Mouse (Mus musculus) adrenal gland, postnatal 4 days (tissue): ENCODE results near the gene Myl9. TPM values are rescaled to one million over a fixed set of nuclear protein-coding genes. Genes with fewer than 3 reads are reported as not detected.
A peak's percentile ranks its signal among the peaks of the same experiment; 100 is the strongest.
"Not testable (repeated sequence)": the region's sequence is repeated elsewhere in the genome, so short reads cannot be mapped to it uniquely, and the experiment has no call there.

Experiments
- DNase-seq, 2 experiments: peaks; one replicate each; pipeline ENCODE4 v3.0.0; 2021 to 2022; ENCODE audit warnings: low spot score in 2 of 2, mixed read lengths in 2 of 2
- total RNA-seq, 2 experiments: library from RNA; stranded (reverse); gene quantifications; 2 replicates each; pipeline ENCODE4 v1.2.3; 2021

Myl9 gene
- total RNA-seq, 2 experiments from 2014 or later: 82.3 to 84.4 TPM

GRCm38 (mm10) chr2:156782481-156783348 is 7.5 kb downstream of the Myl9 start:
- DNase-seq: no peak

DNA sequence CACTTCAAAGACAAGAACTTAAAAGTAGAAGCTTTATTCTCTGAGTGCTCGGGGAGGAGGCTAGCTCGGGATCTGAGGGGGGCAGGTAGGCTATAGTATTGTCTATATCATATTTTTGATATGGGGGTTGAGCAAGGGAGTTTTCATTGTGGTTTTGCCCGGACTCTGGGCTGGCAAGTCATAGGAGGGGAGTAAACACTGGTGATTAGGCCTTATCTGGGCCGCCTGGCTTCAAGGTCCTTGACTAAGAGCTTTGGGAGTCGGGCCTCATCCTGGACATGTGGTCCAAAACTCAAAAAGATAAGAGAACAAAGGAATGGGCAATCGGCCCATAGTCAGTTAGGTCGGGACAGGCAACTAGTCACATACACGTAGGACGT is 8.1 kb downstream of the Myl9 start:
- DNase-seq: no peak

GRCm38 (mm10) chr2:156784016-156784585 is 8.9 kb downstream of the Myl9 start:
- DNase-seq: no peak

- DNase-seq: no peak
These were observed 9.7 kb downstream of the Myl9 start for GRCm38 (mm10) chr2:156784891-156785290.

- DNase-seq: not testable (repeated sequence)
These were observed 11.1 kb downstream of the Myl9 start for GRCm38 (mm10) chr2:156786369-156786768.

GRCm38 (mm10) chr2:156787090-156787775 is 12.0 kb downstream of the Myl9 start:
- no peak for DNase-seq

- no peak for DNase-seq
These were observed 12.5 kb downstream of the Myl9 start for GRCm38 (mm10) chr2:156787776-156788105.

DNA sequence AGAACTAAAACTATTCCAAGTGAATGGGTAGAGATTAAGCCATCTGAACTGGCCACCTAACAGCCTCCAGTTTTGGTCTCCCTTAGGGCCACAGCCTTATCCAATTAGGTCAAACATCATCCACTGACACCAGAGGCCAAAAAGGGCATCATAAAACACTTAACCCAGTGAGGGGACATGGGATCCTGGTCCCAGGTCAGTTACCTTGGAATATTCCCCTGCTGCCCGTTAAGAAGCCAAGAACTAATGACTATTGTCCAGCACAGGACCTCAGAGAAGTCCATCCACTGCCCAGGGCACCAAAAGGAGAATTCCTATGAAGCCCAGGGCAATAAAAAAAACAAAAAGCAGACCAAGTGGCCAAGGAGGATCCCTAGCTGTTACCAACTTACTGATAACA is 13.6 kb downstream of the Myl9 start:
- DNase-seq: no peak

- no peak for DNase-seq
These were observed 23.3 kb downstream of the Myl9 start for GRCm38 (mm10) chr2:156798516-156798915.

GRCm38 (mm10) chr2:156801045-156801444 is 25.8 kb downstream of the Myl9 start:
- DNase-seq: no peak

DNA sequence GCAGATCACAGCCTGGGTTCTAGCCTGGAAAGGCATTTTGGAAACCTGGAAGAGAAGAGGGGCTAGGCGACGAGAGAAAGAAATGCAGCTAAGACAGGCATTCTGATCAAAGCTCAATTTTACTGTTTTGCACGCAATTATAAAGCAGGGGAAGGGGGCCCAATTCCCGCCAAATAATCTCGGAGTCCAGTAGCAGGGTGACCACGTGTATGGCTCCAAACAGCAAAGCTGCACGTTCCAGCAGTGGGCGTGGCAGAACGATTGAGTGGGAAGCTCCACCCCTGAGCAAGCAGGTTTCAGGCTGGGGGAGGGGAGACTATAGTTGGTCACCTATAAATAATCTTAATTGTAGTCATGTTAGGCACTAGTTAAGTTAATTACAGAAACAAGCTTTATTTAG is 26.9 kb downstream of the Myl9 start:
- not testable (repeated sequence) for DNase-seq

DNA sequence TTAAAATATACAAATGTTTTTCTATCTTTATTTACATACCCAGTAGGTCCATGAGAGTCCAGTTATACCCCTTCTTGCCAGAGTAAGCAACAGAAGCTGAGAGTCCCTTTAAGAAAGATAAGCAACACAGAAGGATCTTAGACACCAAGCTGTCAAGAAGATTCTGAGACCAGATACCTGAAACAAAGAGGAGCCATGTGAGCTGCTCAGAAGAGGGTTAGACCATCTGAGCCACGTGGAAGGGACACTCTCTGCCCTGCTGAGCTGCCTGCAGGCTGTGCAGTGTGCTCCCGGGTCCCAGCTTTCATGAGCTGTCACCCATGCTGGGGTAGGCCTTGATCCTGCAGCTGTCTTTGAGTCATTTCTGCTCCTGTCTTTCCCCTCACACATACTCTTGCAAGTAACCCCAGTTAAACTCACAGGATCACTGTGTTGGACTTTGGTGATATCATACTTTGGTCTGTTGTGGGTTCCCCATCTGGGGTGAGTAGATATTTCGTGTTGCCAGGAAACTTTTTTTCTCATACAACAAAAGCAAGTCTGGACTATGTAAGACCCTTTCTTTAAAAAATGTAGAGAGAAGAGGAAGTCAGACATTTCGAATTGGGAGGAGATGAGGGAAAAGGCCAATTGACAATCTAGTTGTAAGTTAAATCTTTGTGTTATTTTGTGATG is 28.6 kb downstream of the Myl9 start:
- no peak for DNase-seq

GRCm38 (mm10) chr2:156804589-156804988 is 29.4 kb downstream of the Myl9 start:
- no peak for DNase-seq

DNA sequence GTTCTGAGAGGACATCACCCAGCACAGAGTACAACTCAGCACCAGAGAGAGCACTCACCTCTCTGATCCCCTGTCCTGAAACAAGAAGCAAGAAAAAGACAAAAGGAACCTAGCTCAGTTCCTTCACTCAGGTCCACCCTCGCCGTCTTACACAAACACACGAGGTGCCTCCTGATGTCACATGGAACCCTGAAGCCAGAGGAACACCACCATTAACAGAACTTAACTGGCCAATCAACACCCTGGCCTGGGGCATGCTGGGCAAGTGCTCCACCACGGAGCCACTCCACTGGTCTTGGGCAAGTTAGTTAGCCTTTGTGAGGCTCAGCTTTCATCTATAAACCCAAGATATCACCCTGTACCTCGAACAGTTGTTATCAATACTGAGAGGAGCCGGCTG is 31.7 kb downstream of the Myl9 start:
- DNase-seq: no peak

DNA sequence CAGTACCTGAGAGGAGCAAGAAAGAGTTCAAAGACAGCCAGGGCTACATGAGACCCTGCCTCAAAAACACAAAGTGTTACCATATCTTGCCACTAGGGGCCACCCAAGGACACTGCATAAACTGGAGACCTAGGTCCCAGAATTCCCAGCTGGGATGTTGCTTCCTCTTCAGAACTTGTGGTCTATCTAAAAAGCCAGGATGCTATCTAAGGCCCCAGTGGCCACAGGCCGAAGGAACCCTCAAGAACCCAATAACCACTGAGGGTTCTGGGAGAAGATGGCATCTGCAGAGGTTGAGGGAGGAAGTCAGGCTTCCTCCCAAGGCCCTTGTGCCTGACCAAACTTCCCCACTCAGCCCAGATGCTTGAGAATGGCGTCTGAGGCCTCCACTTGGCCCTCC is 34.4 kb downstream of the Myl9 start:
- DNase-seq: peak in 1 of 2 experiments; percentile 26

- no peak for DNase-seq
These were observed 35.5 kb downstream of the Myl9 start for GRCm38 (mm10) chr2:156810716-156811115.

GRCm38 (mm10) chr2:156811556-156811955 is 36.3 kb downstream of the Myl9 start:
- DNase-seq: no peak

GRCm38 (mm10) chr2:156814344-156814801 is 39.2 kb downstream of the Myl9 start:
- DNase-seq: no peak

- no peak for DNase-seq
These were observed 39.7 kb downstream of the Myl9 start for GRCm38 (mm10) chr2:156814893-156815292.

DNA sequence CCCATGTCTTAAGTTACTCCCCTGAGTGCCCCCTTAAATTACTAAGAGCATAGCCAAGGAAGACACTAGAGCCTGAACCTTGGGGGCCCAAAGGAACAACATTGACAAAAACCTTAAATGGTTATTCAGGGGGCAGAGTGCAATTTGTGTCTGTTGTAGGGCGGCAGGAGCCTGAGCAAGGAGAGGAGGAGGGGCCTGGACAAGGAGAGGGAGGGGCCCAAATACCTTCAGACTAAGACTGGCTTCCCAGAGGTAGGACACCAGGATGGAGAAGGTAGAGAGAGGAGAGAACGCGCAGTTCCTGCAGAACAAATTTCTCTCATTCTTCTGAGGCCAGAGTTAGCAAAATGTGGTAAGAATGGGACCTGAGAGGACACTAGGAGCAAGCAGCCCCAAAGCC is 40.2 kb downstream of the Myl9 start:
- DNase-seq: no peak

GRCm38 (mm10) chr2:156816116-156816515 is 40.9 kb downstream of the Myl9 start:
- no peak for DNase-seq

- DNase-seq: not testable (repeated sequence)
These were observed 49.9 kb downstream of the Myl9 start for GRCm38 (mm10) chr2:156825128-156825527.
